Mouse (Mus musculus): ENCODE results near the gene Atp8a1.

Gene Atp8a1

GRCm38 (mm10) chr5:67685461-67685860, 161.8 kb downstream of the Atp8a1 start:
- DNase-seq (ENCODE audit: low read depth, low spot score) = no peak

- DNase-seq (ENCODE audit: low read depth, low spot score) = no peak
These were observed 168.4 kb downstream of the Atp8a1 start for GRCm38 (mm10) chr5:67678819-67679218.

- no peak for DNase-seq (ENCODE audit: low read depth, low spot score)
These were observed 174.2 kb downstream of the Atp8a1 start for GRCm38 (mm10) chr5:67673008-67673407.

GRCm38 (mm10) chr5:67670158-67670557, 177.1 kb downstream of the Atp8a1 start:
- no peak for DNase-seq (ENCODE audit: low read depth, low spot score)

GRCm38 (mm10) chr5:67669436-67669896, 177.8 kb downstream of the Atp8a1 start:
- no peak for DNase-seq (ENCODE audit: low read depth, low spot score)

GRCm38 (mm10) chr5:67662715-67663114, 184.5 kb downstream of the Atp8a1 start:
- no peak for DNase-seq (ENCODE audit: low read depth, low spot score)

GRCm38 (mm10) chr5:67659864-67660263, 187.4 kb downstream of the Atp8a1 start:
- no peak for DNase-seq (ENCODE audit: low read depth, low spot score)

- no peak for DNase-seq (ENCODE audit: low read depth, low spot score)
These were observed 190.4 kb downstream of the Atp8a1 start for GRCm38 (mm10) chr5:67656821-67657259.

- no peak for DNase-seq (ENCODE audit: low read depth, low spot score)
These were observed 191.3 kb downstream of the Atp8a1 start for GRCm38 (mm10) chr5:67655696-67656519.

- DNase-seq (ENCODE audit: low read depth, low spot score) = no peak
These were observed 192.7 kb downstream of the Atp8a1 start for GRCm38 (mm10) chr5:67654572-67654971.

GRCm38 (mm10) chr5:67653543-67653942, 193.7 kb downstream of the Atp8a1 start:
- no peak for DNase-seq (ENCODE audit: low read depth, low spot score)

- no peak for DNase-seq (ENCODE audit: low read depth, low spot score)
These were observed 194.8 kb downstream of the Atp8a1 start for GRCm38 (mm10) chr5:67652468-67652867.

GRCm38 (mm10) chr5:67650021-67650420, 197.2 kb downstream of the Atp8a1 start:
- no peak for DNase-seq (ENCODE audit: low read depth, low spot score)

- DNase-seq (ENCODE audit: low read depth, low spot score) = no peak
These were observed 198.1 kb downstream of the Atp8a1 start for GRCm38 (mm10) chr5:67649156-67649555.

- no peak for DNase-seq (ENCODE audit: low read depth, low spot score)
These were observed 199.7 kb downstream of the Atp8a1 start for GRCm38 (mm10) chr5:67647568-67647967.

- no peak for DNase-seq (ENCODE audit: low read depth, low spot score)
These were observed 200.3 kb downstream of the Atp8a1 start for GRCm38 (mm10) chr5:67646756-67647529.

- no peak for DNase-seq (ENCODE audit: low read depth, low spot score)
These were observed 203.5 kb downstream of the Atp8a1 start for GRCm38 (mm10) chr5:67643537-67644255.

GRCm38 (mm10) chr5:67641406-67642120, 205.7 kb downstream of the Atp8a1 start:
- no peak for DNase-seq (ENCODE audit: low read depth, low spot score)

- no peak for DNase-seq (ENCODE audit: low read depth, low spot score)
These were observed 206.5 kb downstream of the Atp8a1 start for GRCm38 (mm10) chr5:67640596-67641312.

- no peak for DNase-seq (ENCODE audit: low read depth, low spot score)
These were observed 212.9 kb downstream of the Atp8a1 start for GRCm38 (mm10) chr5:67634339-67634738.

Measured in CD4-positive helper T cell, adult 2 months (primary cell).